Mouse (Mus musculus): ENCODE data around the gene Mtss1l. TPM values are rescaled to one million over a fixed set of nuclear protein-coding genes. Genes with fewer than 3 reads are reported as not detected.

The Mtss1l gene
- total RNA-seq, 2 experiments from 2014 or later, result 31.4 to 32.9 TPM

DNA sequence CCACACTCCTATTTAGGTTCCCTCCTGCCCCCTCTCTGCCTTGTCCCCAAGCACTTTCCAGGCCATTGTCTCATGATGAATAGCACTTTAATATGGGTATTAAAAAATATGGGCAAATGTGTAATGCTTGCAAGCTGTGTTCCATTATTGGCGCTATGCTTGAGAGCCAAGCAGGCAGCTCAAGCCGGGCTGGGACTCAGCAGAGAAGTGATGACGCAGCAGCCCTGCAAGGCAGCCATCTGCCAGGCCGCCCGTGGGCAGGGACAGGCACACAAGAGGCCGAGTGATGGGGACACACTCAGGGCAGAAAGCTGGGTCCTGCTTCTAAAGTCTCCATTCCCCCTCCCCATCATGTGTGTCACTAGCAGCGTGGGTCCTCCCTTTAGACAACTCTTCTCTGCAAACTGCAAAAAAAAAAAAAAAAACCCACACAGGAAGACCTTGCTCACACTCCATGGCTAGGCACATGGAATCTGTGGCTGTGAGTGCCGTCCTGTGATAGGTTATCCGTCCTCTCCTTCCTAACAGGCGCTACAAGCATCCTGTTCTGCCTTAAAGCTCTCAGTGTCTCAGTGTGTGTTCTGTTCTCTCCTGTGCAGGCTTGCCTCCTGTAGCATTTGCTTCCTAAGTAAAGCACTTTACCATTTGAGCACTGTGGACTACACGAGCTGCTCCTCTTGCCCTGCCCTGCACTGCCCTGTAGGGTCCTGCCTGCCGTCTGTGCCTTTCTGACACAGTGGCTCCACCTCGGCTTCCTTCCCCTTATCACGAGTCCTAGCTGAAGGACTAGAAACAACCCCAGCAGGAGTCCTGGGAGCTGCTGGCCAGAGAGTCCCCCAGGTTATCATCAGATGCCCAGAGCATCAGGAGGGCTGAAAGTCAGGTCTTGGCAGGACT, 15.6 kb upstream of the Mtss1l start:
- no peak for DNase-seq
- intact Hi-C loops (cut with DNase I), result no loop called here

DNA sequence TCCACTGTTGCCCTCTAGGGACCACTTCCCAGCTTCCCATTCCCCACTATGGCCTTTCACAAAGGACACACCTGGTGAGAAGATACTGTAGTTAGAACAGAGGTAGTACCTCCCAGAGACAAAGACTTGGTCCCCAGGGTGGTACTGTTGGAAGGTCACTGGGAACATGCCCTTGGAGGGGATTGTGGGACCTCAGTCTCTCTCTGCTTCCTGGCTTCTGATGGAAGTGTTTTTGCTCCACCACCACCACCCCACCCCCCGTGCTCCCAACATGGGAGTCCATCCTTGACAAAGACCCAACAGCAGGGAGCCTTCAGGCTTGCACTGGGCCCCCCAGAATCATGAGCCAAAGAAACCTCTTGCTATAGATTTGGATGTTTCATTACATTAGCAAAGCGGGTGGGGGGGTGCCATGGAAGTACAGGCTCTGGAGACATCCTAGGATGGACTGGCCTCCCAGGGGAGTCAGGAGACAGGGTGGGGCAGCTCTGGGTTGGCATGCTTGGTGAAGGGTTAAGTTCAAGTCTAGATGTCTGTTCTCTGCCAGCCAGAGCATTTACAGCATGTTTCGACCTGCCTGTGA, 14.9 kb upstream of the Mtss1l start:
- no peak for DNase-seq
- intact Hi-C loops (cut with DNase I), result no loop called here

DNA sequence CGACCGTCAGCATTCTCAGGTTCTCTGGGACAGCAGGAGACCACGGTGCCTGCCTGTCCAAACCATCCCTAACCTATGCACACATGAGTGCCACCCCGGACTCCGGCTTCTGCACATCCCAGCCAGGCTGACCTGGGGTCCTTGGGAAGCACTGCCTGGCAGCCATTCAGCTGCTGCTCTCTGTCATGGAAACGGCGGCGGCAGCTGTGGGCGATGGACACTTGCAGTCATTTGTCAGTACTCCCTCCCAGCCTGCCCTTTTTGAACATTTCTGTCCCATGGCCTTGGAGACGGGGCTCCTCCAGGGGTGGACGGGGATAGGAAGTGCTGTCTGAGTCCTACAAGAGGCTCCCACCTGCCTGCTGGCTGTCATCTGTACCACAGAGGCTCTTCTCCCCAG, 12.8 kb upstream of the Mtss1l start:
- DNase-seq, result no peak
- intact Hi-C loops (cut with DNase I), result no loop called here

- intact Hi-C loops (cut with DNase I), result no loop called here
- DNase-seq, result no peak
Observed at GRCm38 (mm10) chr8:110710593-110710992, 10.7 kb upstream of the Mtss1l start.

GRCm38 (mm10) chr8:110711271-110711934, 9.9 kb upstream of the Mtss1l start:
- intact Hi-C loops (cut with DNase I), result no loop called here
- peak; percentile 51 to 59 for DNase-seq

GRCm38 (mm10) chr8:110713073-110713472, 8.2 kb upstream of the Mtss1l start:
- intact Hi-C loops (cut with DNase I), result no loop called here
- DNase-seq, result peak; percentile 45 to 62

GRCm38 (mm10) chr8:110714827-110715519, 6.3 kb upstream of the Mtss1l start:
- intact Hi-C loops (cut with DNase I), result no loop called here
- DNase-seq, result no peak

DNA sequence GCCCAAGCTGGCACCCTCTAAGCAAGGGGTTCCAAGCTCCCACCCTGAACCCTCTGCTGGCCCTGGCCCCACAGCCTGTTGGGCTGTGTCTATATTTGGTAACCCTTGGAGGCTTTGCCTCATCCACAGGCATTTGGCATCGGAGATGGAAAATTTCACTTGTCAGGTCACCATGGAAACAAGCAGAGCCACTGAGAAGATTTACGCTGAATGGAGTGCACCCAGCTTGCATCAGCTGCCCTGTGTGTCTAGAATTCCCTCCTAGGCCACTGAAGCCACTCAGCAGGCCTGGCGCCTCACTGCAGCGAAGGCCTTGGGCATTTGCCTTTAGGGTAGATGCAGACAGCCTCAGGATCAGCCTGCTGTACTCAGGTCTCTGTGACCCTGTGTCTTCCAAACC, 5.2 kb upstream of the Mtss1l start:
- peak; percentile 44 to 60 for DNase-seq
- intact Hi-C loops (cut with DNase I), result no loop called here

DNA sequence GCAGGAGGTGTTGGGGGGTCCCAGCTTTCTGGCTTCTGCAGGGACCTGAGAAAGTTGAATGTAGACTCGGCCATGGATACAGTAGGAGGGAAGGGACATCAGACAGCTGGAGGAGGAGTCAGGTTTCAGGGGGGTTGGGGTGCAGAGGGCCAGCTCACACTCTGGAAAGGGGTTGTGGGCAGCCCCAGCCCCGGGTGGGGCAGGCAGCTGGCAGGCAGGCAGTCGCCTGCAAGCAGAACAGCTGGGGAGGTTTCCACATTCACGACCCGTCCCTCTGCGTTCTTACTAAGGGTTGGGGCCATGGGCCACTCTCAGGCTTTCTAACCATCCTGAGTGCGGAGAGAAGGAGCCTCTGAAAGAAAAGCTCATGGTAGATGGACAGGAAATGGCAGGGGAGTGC, 4.1 kb upstream of the Mtss1l start:
- intact Hi-C loops (cut with DNase I), result no loop called here
- no peak for DNase-seq

DNA sequence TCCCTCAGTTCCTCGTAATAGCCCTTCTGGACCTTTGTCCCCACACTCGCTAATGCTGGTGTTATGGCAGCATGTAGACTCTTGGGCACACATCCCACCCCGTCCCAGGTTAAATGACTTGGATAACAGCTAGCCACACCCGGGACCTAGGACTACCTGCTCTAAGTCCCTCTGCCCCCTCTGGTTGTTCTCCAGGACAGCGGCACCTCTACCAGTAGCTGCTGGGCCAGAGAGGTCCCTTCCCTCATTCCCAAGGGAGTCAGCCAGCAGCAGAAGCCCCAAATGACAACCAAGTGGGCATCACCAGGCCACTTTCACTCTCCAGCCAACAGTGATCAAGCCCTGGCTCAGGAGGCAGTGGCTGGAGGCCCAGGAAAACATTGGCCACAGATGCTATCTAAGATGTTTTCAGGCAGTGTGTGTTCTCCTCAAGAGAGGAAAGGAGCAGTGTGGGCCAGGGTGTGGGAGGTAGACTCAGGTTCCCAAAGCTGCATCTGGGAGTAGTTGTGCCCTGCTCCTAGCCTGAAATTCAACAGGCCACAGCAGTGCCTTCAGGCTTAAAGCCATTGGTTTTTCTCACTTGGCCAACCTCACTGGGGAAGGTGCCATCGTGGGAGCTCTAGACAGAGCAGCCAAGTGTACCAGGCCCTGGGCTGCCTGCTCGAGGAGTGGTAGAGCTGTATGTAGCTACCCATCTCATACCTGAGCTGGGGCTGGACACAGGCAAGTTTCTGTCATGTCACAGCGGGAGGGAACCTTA, 2.9 kb upstream of the Mtss1l start:
- DNase-seq, result no peak
- intact Hi-C loops (cut with DNase I), result no loop called here

DNA sequence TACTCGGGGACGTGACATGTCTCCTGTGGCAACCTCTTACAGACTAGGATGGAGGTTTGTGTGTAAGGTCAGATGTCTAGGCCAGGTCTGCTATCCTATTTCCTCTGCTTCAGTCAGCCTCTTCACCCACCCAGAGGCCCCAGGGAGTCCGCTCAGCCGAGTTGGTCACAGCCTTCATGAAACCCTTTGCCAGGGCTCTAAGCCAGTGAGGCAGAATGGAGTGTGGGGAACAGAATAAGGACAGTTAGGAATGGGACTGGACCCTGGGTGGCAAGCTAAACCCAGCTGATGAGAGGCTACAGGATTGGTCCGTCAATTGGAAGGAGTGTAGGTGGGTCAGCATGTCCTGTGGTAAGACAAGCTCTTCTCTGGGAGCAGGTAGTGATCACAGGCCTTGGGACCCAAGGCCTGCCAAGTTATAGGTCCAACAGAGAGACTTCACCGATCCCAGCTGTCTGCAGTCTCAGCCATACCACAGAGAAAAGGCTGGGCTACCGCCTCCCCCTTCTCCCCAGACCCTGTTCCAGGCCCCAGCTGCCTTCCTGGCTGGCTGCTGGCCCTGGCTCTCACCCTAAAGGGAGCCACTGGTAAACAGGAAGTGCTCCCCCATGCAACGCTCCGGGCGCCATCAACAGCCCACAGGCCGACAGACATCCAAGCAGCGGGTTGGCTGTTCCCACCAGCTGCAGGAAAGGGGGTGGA, 2.2 kb upstream of the Mtss1l start:
- intact Hi-C loops (cut with DNase I), result no loop called here
- DNase-seq, result peak; percentile 78 to 81

DNA sequence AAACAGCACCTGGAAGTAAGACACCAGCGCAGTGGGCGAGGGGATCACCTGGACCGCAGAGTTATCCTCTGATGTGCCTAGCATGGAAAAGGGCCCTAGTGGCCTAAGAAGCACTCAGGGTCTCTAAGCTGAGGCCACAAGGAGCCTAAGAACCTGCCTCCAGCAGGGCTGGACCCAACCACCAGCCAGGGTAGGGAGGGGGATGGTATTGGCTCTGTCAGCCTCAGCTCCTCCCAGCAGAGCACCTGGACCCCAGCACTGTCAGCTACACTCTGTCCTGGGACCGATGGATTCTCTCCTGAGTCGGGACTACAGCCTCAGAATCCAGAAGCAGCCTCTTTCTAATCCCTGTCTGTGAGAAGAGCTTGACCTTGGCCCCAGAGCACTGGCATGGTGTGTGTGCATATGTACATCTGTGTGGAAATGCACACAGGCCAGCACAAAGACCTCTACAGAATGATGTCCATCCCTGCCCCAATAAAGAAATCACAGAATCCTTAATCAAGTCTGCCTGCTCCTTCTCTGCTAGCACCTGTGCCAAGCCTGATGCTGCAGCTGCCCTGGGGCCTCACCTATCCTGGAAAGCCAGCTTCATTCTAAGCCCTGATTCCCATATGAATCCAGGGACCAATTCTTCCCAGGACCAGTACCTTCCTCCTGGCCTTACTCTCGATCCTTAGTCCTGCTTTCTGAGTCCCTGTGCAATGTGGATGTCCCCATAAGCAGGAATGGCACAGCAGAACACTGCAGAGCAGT, 1.2 kb upstream of the Mtss1l start:
- DNase-seq, result no peak
- intact Hi-C loops (cut with DNase I), result loop anchor here (2.0 kb wide), 1 partner anchor 45 kb away; no protein-coding TSS in a partner anchor

DNA sequence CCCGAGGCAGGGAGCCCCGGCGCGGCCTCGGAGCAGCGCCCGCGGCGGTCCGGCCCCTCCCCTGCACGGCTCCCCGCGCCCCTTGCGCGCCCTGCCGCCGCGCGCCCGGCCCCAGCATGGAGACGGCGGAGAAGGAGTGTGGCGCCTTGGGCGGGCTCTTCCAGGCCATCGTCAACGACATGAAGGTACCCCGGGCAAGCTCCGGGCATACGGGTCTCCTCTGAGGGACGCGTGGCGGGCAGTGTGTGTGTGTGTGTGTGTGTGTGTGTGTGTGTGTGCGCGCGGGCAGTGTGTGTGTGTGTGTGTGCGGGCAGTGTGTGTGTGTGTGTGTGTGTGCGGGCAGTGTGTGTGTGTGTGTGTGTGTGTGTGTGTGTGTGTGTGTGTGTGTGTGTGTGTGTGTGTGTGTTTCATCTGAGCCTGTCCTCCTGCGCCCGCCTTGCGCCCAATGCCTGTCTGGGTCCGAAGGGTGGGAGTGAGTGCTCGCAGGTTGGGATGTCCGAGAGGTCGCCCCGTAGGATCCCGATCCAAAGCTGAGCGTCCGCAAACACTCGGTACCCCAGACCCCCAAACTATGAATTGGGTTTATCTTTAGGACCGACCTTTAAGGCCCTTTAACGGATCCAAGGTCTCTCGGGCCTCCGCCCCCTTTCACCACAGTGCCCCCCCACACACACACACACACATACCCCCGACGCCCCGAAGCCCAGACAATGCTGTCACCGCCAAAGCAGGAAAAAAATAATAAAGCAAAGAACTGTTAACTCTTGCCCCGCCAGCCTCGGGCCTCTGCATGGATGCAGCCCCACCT, 534 bp downstream of the Mtss1l start:
- DNase-seq, result peak in 1 of 2 experiments; percentile 65
- intact Hi-C loops (cut with DNase I), result loop anchor here (2.0 kb wide), 1 partner anchor 47 kb away; no protein-coding TSS in a partner anchor

DNA sequence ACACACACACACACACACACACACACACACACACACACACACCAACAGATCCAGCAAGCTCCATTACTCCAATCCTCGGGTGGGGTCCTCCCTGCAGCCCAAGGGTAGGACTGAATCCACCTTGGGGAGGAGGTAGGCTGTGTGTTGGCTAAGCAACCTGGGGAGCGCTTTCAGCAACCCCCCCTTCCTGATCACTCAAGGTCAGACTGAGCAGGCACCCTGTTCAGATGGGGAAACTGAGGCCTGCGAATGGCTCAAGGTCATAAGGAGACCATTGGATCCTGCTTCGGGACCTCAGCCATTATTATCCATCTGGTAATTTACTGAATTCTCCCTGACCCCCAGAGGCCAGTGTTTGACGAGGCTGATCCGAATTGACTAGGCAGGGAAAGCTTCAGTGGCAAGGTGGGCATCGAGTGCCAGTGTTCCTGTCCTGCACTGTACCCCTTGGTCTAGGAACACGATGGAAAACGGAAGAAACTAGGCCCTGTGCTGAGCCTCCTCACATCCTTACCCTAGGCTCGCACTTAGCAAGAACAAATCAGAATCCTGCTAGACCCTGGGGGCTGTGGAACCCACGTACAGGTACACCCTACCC, 1.2 kb downstream of the Mtss1l start:
- DNase-seq, result no peak
- intact Hi-C loops (cut with DNase I), result no loop called here

GRCm38 (mm10) chr8:110724493-110724892, 3.2 kb downstream of the Mtss1l start:
- intact Hi-C loops (cut with DNase I), result no loop called here
- DNase-seq, result no peak

GRCm38 (mm10) chr8:110725084-110725838, 4.0 kb downstream of the Mtss1l start:
- no peak for DNase-seq
- intact Hi-C loops (cut with DNase I), result loop anchor here (1.0 kb wide), 1 partner anchor 79 kb away; no protein-coding TSS in a partner anchor

GRCm38 (mm10) chr8:110726893-110727292, 5.6 kb downstream of the Mtss1l start:
- intact Hi-C loops (cut with DNase I), result no loop called here
- peak; percentile 77 to 84 for DNase-seq
